Mouse (Mus musculus) gastrocnemius, postnatal 14 days (tissue): ENCODE measurements at regions not wholly inside any gene's neighbourhood (a gene's known extent, or its start where the extent isn't known, plus 50 kb on each side); places are given as distances from the start of the nearest gene placed in this dataset.

ENCODE experiments used
- DNase-seq: peaks from one replicate; pipeline ENCODE4 v3.0.0; 2021; ENCODE audit warnings: mixed read lengths
- intact Hi-C: fragments of 180-260 bp; cut with DNase I; formaldehyde crosslinking; loops from one replicate; pipeline ENCODE4 v1.15.1; 2025; ENCODE audit warnings: low total_unique reads

GRCm38 (mm10) chr13:78602211-78602860 lies 402.8 kb upstream of the Nr2f1 start:
- no peak for DNase-seq
- intact Hi-C loops = no loop called here

- intact Hi-C loops = no loop called here
- DNase-seq = no peak
Measured at GRCm38 (mm10) chr13:78580863-78581595, 381.5 kb upstream of the Nr2f1 start.

GRCm38 (mm10) chr13:78577497-78577896 lies 377.9 kb upstream of the Nr2f1 start:
- no peak for DNase-seq
- intact Hi-C loops = no loop called here

GRCm38 (mm10) chr13:78576300-78577296 lies 377.0 kb upstream of the Nr2f1 start:
- DNase-seq = no peak
- intact Hi-C loops = no loop called here

GRCm38 (mm10) chr13:78571093-78571492 lies 371.5 kb upstream of the Nr2f1 start:
- DNase-seq = no peak

GRCm38 (mm10) chr13:78524446-78524937 lies 324.9 kb upstream of the Nr2f1 start:
- DNase-seq = no peak
- intact Hi-C loops = no loop called here

More at GRCm38 (mm10) chr13:78571093-78571492, 371.5 kb upstream of the Nr2f1 start:
- intact Hi-C loops = no loop called here

GRCm38 (mm10) chr13:78520771-78521170 lies 321.2 kb upstream of the Nr2f1 start:
- intact Hi-C loops = no loop called here
- no peak for DNase-seq

- DNase-seq = no peak
Measured at GRCm38 (mm10) chr13:78520186-78520585, 320.6 kb upstream of the Nr2f1 start.

GRCm38 (mm10) chr13:78500551-78500950 lies 301.0 kb upstream of the Nr2f1 start:
- DNase-seq = no peak
- intact Hi-C loops = no loop called here

More at GRCm38 (mm10) chr13:78520186-78520585, 320.6 kb upstream of the Nr2f1 start:
- intact Hi-C loops = no loop called here

- no peak for DNase-seq
- intact Hi-C loops = no loop called here
Measured at GRCm38 (mm10) chr13:78483760-78484357, 284.3 kb upstream of the Nr2f1 start.

- intact Hi-C loops = no loop called here
- peak; percentile 11 for DNase-seq
Measured at GRCm38 (mm10) chr13:78482929-78483759, 283.6 kb upstream of the Nr2f1 start.

GRCm38 (mm10) chr13:78451333-78452070 lies 251.9 kb upstream of the Nr2f1 start:
- intact Hi-C loops = no loop called here
- no peak for DNase-seq

- intact Hi-C loops = no loop called here
Measured at GRCm38 (mm10) chr13:78446726-78447031, 247.1 kb upstream of the Nr2f1 start.

GRCm38 (mm10) chr13:78445891-78446725 lies 246.6 kb upstream of the Nr2f1 start:
- intact Hi-C loops = no loop called here
- DNase-seq = no peak

More at GRCm38 (mm10) chr13:78446726-78447031, 247.1 kb upstream of the Nr2f1 start:
- DNase-seq = no peak

GRCm38 (mm10) chr13:78444691-78445349 lies 245.3 kb upstream of the Nr2f1 start:
- intact Hi-C loops = no loop called here
- DNase-seq = no peak

- intact Hi-C loops = no loop called here
- DNase-seq = no peak
Measured at GRCm38 (mm10) chr13:78428469-78428868, 228.9 kb upstream of the Nr2f1 start.

GRCm38 (mm10) chr13:78428084-78428445 lies 228.5 kb upstream of the Nr2f1 start:
- intact Hi-C loops = no loop called here
- DNase-seq = no peak
